Comparison of ENCODE assay signal across 8 mouse cellular contexts in genomic region chr1:92195360-92196149, GRCm38 (mm10). TPM values are rescaled to one million over a fixed set of nuclear protein-coding genes. Genes with fewer than 3 reads are reported as not detected.
DNase-seq lines count a peak whose midpoint lies in the region; ATAC-seq and TF ChIP-seq lines count a peak whose summit lies in the region.

TSS of gene Hdac4 (minus strand) at chr1:92195699.

- no peak within 1 kb of the TSS for H3K4me3 ChIP-seq in thymus, adult 2 months (ENCODE audit: control insufficient read depth, insufficient read depth, low read length)
- no peak within 1 kb of the TSS for H3K4me3 ChIP-seq in forebrain, embryonic 15.5 days
- no peak within 1 kb of the TSS for H3K4me3 ChIP-seq in limb, embryonic 10.5 days

- no peak for DNase-seq in thymus, adult 2 months
- no peak for DNase-seq in thymus, postnatal 10 days (ENCODE audit: low spot score in 2 of 2)
- DNase-seq in brain, embryonic 14.5 days (ENCODE audit: low read depth) = peak; percentile 90
- peak; percentile 55 to 72 for DNase-seq in heart, postnatal 36 days
- no peak for DNase-seq in limb, embryonic 10.5 days (ENCODE audit: low spot score)
- DNase-seq in right cerebral cortex, postnatal 36 days (ENCODE audit: low spot score in 2 of 2) = peak; percentile 30 to 39
- DNase-seq in urinary bladder, postnatal 36 days (ENCODE audit: low spot score in 2 of 2) = no peak

- no peak within 1 kb of the TSS for H3K4me2 ChIP-seq in forebrain, embryonic 15.5 days (replicated peaks)

- ATAC-seq in forebrain, embryonic 15.5 days (replicated peaks) = peak; percentile 91

- no peak for TF ChIP-seq POLR2A in thymus, adult 2 months (IDR thresholded peaks at IDR 0.05; ENCODE audit: control insufficient read depth, extremely low read depth, insufficient read depth, low read length, poor library complexity)
- no peak for TF ChIP-seq POLR2A in brain, embryonic 14.5 days (IDR thresholded peaks at IDR 0.05; ENCODE audit: borderline replicate concordance, extremely low read depth, insufficient read depth, insufficient read length, poor library complexity, severe bottlenecking)

- no peaks in the 10 kb centered on the region for H3K36me3 ChIP-seq in thymus, adult 2 months (ENCODE audit: control insufficient read depth, insufficient read depth, low read length)
- no peaks in the 10 kb centered on the region for H3K36me3 ChIP-seq in forebrain, embryonic 15.5 days
- H3K36me3 ChIP-seq in limb, embryonic 10.5 days = no peaks in the 10 kb centered on the region

- intact Hi-C loops in heart, postnatal 36 days (cut with DNase I) = loop anchor here (5.0 kb wide), 1 partner anchor 147 kb away; no protein-coding TSS in a partner anchor

- H3K4me1 ChIP-seq in thymus, adult 2 months (replicated peaks; ENCODE audit: control insufficient read depth, insufficient read depth, low read length) = no peaks in the 10 kb centered on the region
- H3K4me1 ChIP-seq in forebrain, embryonic 15.5 days = peaks cover 20% of the 10 kb centered on the region
- 0 out of 2 replicates have a peak, but pooled peaks cover 2% of the 10 kb centered on the region for H3K4me1 ChIP-seq in limb, embryonic 10.5 days

- H3K9ac ChIP-seq in forebrain, embryonic 15.5 days (replicated peaks) = no peak within 1 kb of the TSS

- no peak for TF ChIP-seq CTCF in thymus, adult 2 months (IDR thresholded peaks at IDR 0.05; ENCODE audit: borderline replicate concordance, control insufficient read depth, extremely low read depth, insufficient read depth, low read length, poor library complexity)
- no peak for TF ChIP-seq CTCF in brain, embryonic 14.5 days (IDR thresholded peaks at IDR 0.05; ENCODE audit: borderline replicate concordance, extremely low read depth, insufficient read depth, insufficient read length)

- H3K9me3 ChIP-seq in forebrain, embryonic 15.5 days = no peaks in the 10 kb centered on the region
- H3K9me3 ChIP-seq in limb, embryonic 10.5 days (replicated peaks) = no peaks in the 10 kb centered on the region

- H3K27me3 ChIP-seq in thymus, adult 2 months (ENCODE audit: control insufficient read depth, insufficient read depth, low read length) = no peaks in the 10 kb centered on the region
- no peaks in the 10 kb centered on the region for H3K27me3 ChIP-seq in forebrain, embryonic 15.5 days
- H3K27me3 ChIP-seq in limb, embryonic 10.5 days (ENCODE audit: low read depth, poor library complexity, severe bottlenecking) = no peaks in the 10 kb centered on the region

- H3K27ac ChIP-seq in thymus, adult 2 months (ENCODE audit: control insufficient read depth, insufficient read depth, low read length) = no peak within 1 kb of the TSS
- H3K27ac ChIP-seq in forebrain, embryonic 15.5 days (replicated peaks) = peak within 1 kb of the TSS; percentile 46
- H3K27ac ChIP-seq in limb, embryonic 10.5 days = no peak within 1 kb of the TSS

- 85% methylated on average over 13 of the region's 13 CpGs for WGBS in thymus, adult 2 months
- WGBS in forebrain, embryonic 15.5 days = 38% methylated on average over 13 of the region's 13 CpGs
- WGBS in limb, embryonic 10.5 days = 78% methylated on average over 13 of the region's 13 CpGs

RNA-seq across cellular contexts. Expression of gene Hdac4, which starts in this region (rescaled TPM):
- polyA plus RNA-seq in thymus, adult 2 months (2012; rRNA removed) = 33.2 and 45.0 TPM in 2 replicates
- 17.4 and 21.8 TPM in 2 replicates for polyA plus RNA-seq in brain, embryonic 14.5 days (2012; rRNA removed)
- 31.9 and 32.2 TPM in 2 replicates for polyA plus RNA-seq in forebrain, embryonic 15.5 days (2015; fragmentation: Nextera tagmentation; extraction: Ambion mirVana)
- total RNA-seq in heart, postnatal 36 days (2021) = 10 to 100 TPM; 48.4 to 52.1 TPM
- polyA plus RNA-seq in limb, embryonic 10.5 days (2016; fragmentation: Nextera tagmentation; extraction: Ambion mirVana) = 16.3 and 20.7 TPM in 2 replicates

Comparison
In these comparisons a context has a peak if more than half of its experiments do, and no peak if none do; other contexts are left out.
1. DNase-seq: peak in brain, embryonic 14.5 days (single experiment), heart, postnatal 36 days (2 of 2) and right cerebral cortex, postnatal 36 days (2 of 2); none in thymus, adult 2 months (single experiment), thymus, postnatal 10 days (0 of 2), limb, embryonic 10.5 days (single experiment) and urinary bladder, postnatal 36 days (0 of 2).